Comparison of ENCODE assay signal across 25 mouse cellular contexts in genomic region chr4:105129212-105129611, GRCm38 (mm10). TPM values are rescaled to one million over a fixed set of nuclear protein-coding genes. Genes with fewer than 3 reads are reported as not detected.
DNase-seq lines count a peak whose midpoint lies in the region; ATAC-seq and TF ChIP-seq lines count a peak whose summit lies in the region.
"Had no signal": no experiment of that assay in that cellular context is flagged by ENCODE, and none has a peak within 500 bp of the region (broad histone marks: within the 10 kb centered on the region; RNA-seq: fewer than 3 reads in every experiment).

No protein-coding gene starts in this region.

- no peaks in the 10 kb centered on the region for H3K36me3 ChIP-seq in heart, embryonic 10.5 days
- H3K36me3 ChIP-seq in liver, postnatal 0 days (replicated peaks; ENCODE audit: insufficient read depth, low read length): no peaks in the 10 kb centered on the region
- no peaks in the 10 kb centered on the region for H3K36me3 ChIP-seq in liver, embryonic 11.5 days (ENCODE audit: control insufficient read depth, insufficient read depth, low read length)
- no peaks in the 10 kb centered on the region for H3K36me3 ChIP-seq in stomach, embryonic 16.5 days (ENCODE audit: control insufficient read depth, insufficient read depth, low read length)
- H3K36me3 ChIP-seq in stomach, postnatal 0 days (ENCODE audit: control insufficient read depth, insufficient read depth, low read length): no peaks in the 10 kb centered on the region
- H3K36me3 ChIP-seq: embryonic facial prominence, embryonic 12.5 days; embryonic facial prominence, embryonic 15.5 days; forebrain, embryonic 10.5 days; forebrain, embryonic 12.5 days had no signal

- peak; percentile 27 for DNase-seq in heart, embryonic 10.5 days (ENCODE audit: low spot score)
- DNase-seq in heart, adult 9 months (ENCODE audit: low spot score in 2 of 2): no peak
- DNase-seq in liver, postnatal 0 days: no peak
- no peak for DNase-seq in liver, embryonic 11.5 days (ENCODE audit: low spot score)
- peak; percentile 43 for DNase-seq in lung, postnatal 10 days
- no peak for DNase-seq in lung, adult 18-20 months
- no peak for DNase-seq in stomach, postnatal 0 days (ENCODE audit: low spot score)
- DNase-seq: adrenal gland, adult 2 months; adrenal gland, postnatal 10 days; adrenal gland, postnatal 25 days; cerebellum, adult 11 months; cerebellum, adult 18-20 months; cerebellum, adult 8-10 months; cerebellum, adult 9-11 months; cerebellum, postnatal 14 days; cerebellum, postnatal 36 days; embryo, embryonic 11 days had no signal

- 71% methylated on average over 7 of the region's 7 CpGs for WGBS in heart, embryonic 10.5 days
- 66% methylated on average over 7 of the region's 7 CpGs for WGBS in liver, postnatal 0 days (ENCODE audit: insufficient replicate concordance)
- WGBS in liver, embryonic 11.5 days: 67% methylated on average over 7 of the region's 7 CpGs
- WGBS in stomach, embryonic 16.5 days: 31% methylated on average over 7 of the region's 7 CpGs
- WGBS in stomach, postnatal 0 days: 31% methylated on average over 7 of the region's 7 CpGs

- no peak for TF ChIP-seq CTCF in liver, postnatal 0 days (IDR thresholded peaks at IDR 0.05; ENCODE audit: low read depth)
- TF ChIP-seq CTCF in stomach, postnatal 0 days (IDR thresholded peaks at IDR 0.05; ENCODE audit: low read depth): no peak

- no peaks in the 10 kb centered on the region for H3K9me3 ChIP-seq in heart, embryonic 10.5 days
- no peaks in the 10 kb centered on the region for H3K9me3 ChIP-seq in liver, postnatal 0 days (ENCODE audit: low read length)
- no peaks in the 10 kb centered on the region for H3K9me3 ChIP-seq in liver, embryonic 11.5 days (ENCODE audit: control insufficient read depth, low read length)
- no peaks in the 10 kb centered on the region for H3K9me3 ChIP-seq in stomach, embryonic 16.5 days (replicated peaks; ENCODE audit: control insufficient read depth, low read length)
- no peaks in the 10 kb centered on the region for H3K9me3 ChIP-seq in stomach, postnatal 0 days (ENCODE audit: control insufficient read depth, low read length)
- H3K9me3 ChIP-seq: embryonic facial prominence, embryonic 12.5 days; embryonic facial prominence, embryonic 15.5 days; forebrain, embryonic 10.5 days; forebrain, embryonic 12.5 days had no signal

- no peak overlapping the region for H3K27ac ChIP-seq in heart, embryonic 10.5 days
- no peak overlapping the region for H3K27ac ChIP-seq in liver, postnatal 0 days (ENCODE audit: low read depth)
- no peak overlapping the region for H3K27ac ChIP-seq in liver, embryonic 11.5 days (ENCODE audit: low read depth, low read length)
- H3K27ac ChIP-seq in stomach, embryonic 16.5 days (ENCODE audit: low read length): no peak overlapping the region
- no peak overlapping the region for H3K27ac ChIP-seq in stomach, postnatal 0 days (replicated peaks)
- H3K27ac ChIP-seq: embryonic facial prominence, embryonic 12.5 days; embryonic facial prominence, embryonic 15.5 days; forebrain, embryonic 10.5 days; forebrain, embryonic 12.5 days had no signal

- H3K9ac ChIP-seq in liver, postnatal 0 days (replicated peaks): no peak overlapping the region
- H3K9ac ChIP-seq in liver, embryonic 11.5 days (ENCODE audit: low read depth, low read length): no peak overlapping the region
- H3K9ac ChIP-seq in stomach, embryonic 16.5 days (ENCODE audit: low read length): no peak overlapping the region
- H3K9ac ChIP-seq in stomach, postnatal 0 days (ENCODE audit: low read length): no peak overlapping the region
- H3K9ac ChIP-seq: embryonic facial prominence, embryonic 12.5 days; embryonic facial prominence, embryonic 15.5 days; forebrain, embryonic 12.5 days had no signal

- peak overlapping the region; percentile 27; the same call in 1 of the 2 replicates for H3K4me2 ChIP-seq in liver, postnatal 0 days (ENCODE audit: low read depth, low read length)
- H3K4me2 ChIP-seq in liver, embryonic 11.5 days: no peak overlapping the region
- H3K4me2 ChIP-seq in stomach, embryonic 16.5 days (ENCODE audit: low read depth, low read length): peak overlapping the region; percentile 19; the same call in 1 of the 2 replicates
- no peak overlapping the region for H3K4me2 ChIP-seq in stomach, postnatal 0 days (replicated peaks; ENCODE audit: low read depth)
- H3K4me2 ChIP-seq: embryonic facial prominence, embryonic 12.5 days; embryonic facial prominence, embryonic 15.5 days; forebrain, embryonic 12.5 days had no signal

- no peak for ATAC-seq in liver, postnatal 0 days
- no peak for ATAC-seq in liver, embryonic 11.5 days (replicated peaks; ENCODE audit: low FRiP score)
- ATAC-seq in stomach, embryonic 16.5 days (ENCODE audit: insufficient read depth, low FRiP score): no peak
- ATAC-seq in stomach, postnatal 0 days (ENCODE audit: low FRiP score, low TSS enrichment): no peak
- ATAC-seq: forebrain, embryonic 14.5 days; forebrain, embryonic 16.5 days had no signal

- peaks cover 5% of the 10 kb centered on the region; the same call in 1 of the 2 replicates for H3K4me1 ChIP-seq in heart, embryonic 10.5 days
- peaks cover 5% of the 10 kb centered on the region; the same call in 1 of the 2 replicates for H3K4me1 ChIP-seq in liver, postnatal 0 days (ENCODE audit: insufficient read depth)
- no peaks in the 10 kb centered on the region for H3K4me1 ChIP-seq in liver, embryonic 11.5 days (replicated peaks; ENCODE audit: control insufficient read depth, insufficient read depth, low read length)
- no peaks in the 10 kb centered on the region for H3K4me1 ChIP-seq in stomach, embryonic 16.5 days (ENCODE audit: control insufficient read depth, insufficient read depth, low read length)
- no peaks in the 10 kb centered on the region for H3K4me1 ChIP-seq in stomach, postnatal 0 days (replicated peaks; ENCODE audit: control insufficient read depth, insufficient read depth)
- H3K4me1 ChIP-seq: embryonic facial prominence, embryonic 12.5 days; embryonic facial prominence, embryonic 15.5 days; forebrain, embryonic 10.5 days; forebrain, embryonic 12.5 days had no signal

- no peak overlapping the region for H3K4me3 ChIP-seq in heart, embryonic 10.5 days
- no peak overlapping the region for H3K4me3 ChIP-seq in liver, postnatal 0 days (ENCODE audit: low read depth, low read length)
- no peak overlapping the region for H3K4me3 ChIP-seq in liver, embryonic 11.5 days (ENCODE audit: low read depth, low read length)
- H3K4me3 ChIP-seq in stomach, embryonic 16.5 days (replicated peaks; ENCODE audit: low read length): no peak overlapping the region
- no peak overlapping the region for H3K4me3 ChIP-seq in stomach, postnatal 0 days (ENCODE audit: low read depth, low read length)
- H3K4me3 ChIP-seq: embryonic facial prominence, embryonic 12.5 days; embryonic facial prominence, embryonic 15.5 days; erythroblast, embryonic 14.5 days; forebrain, embryonic 10.5 days; forebrain, embryonic 12.5 days had no signal

- no peaks in the 10 kb centered on the region for H3K27me3 ChIP-seq in heart, embryonic 10.5 days (ENCODE audit: insufficient read depth, poor library complexity, severe bottlenecking)
- no peaks in the 10 kb centered on the region for H3K27me3 ChIP-seq in liver, postnatal 0 days (ENCODE audit: insufficient read depth, low read length)
- no peaks in the 10 kb centered on the region for H3K27me3 ChIP-seq in liver, embryonic 11.5 days (replicated peaks; ENCODE audit: control insufficient read depth, insufficient read depth, low read length)
- H3K27me3 ChIP-seq in stomach, embryonic 16.5 days (ENCODE audit: control insufficient read depth, insufficient read depth, low read length): no peaks in the 10 kb centered on the region
- H3K27me3 ChIP-seq in stomach, postnatal 0 days (ENCODE audit: control insufficient read depth, insufficient read depth, low read length): no peaks in the 10 kb centered on the region
- H3K27me3 ChIP-seq: embryonic facial prominence, embryonic 12.5 days; embryonic facial prominence, embryonic 15.5 days; forebrain, embryonic 12.5 days had no signal

- no peak for TF ChIP-seq EP300 in liver, postnatal 0 days (IDR thresholded peaks at IDR 0.05; ENCODE audit: low read depth)
- no peak for TF ChIP-seq EP300 in stomach, postnatal 0 days (optimal IDR thresholded peaks at IDR 0.05)

RNA-seq across cellular contexts. Expression of gene Prkaa2, which starts 19.5 kb away (rescaled TPM):
- polyA plus RNA-seq in heart, embryonic 10.5 days (2016; fragmentation: Nextera tagmentation; extraction: Ambion mirVana): 21.2 and 40.2 TPM in 2 replicates
- 1.1 TPM in 2 replicates for polyA plus RNA-seq in liver, postnatal 0 days (2015; fragmentation: Nextera tagmentation; extraction: Ambion mirVana)
- 0.56 and 0.99 TPM in 2 replicates for polyA plus RNA-seq in liver, embryonic 11.5 days (2014; fragmentation: Nextera tagmentation; extraction: Ambion mirVana)
- polyA plus RNA-seq in stomach, embryonic 16.5 days (2015; fragmentation: Nextera tagmentation; extraction: Ambion mirVana): 2.5 and 3.0 TPM in 2 replicates
- polyA plus RNA-seq in stomach, postnatal 0 days (2015; fragmentation: Nextera tagmentation; extraction: Ambion mirVana): 3.6 and 4.5 TPM in 2 replicates
- polyA plus RNA-seq: erythroblast, embryonic 14.5 days had no signal

RNA-seq across cellular contexts. Expression of gene Plpp3, which starts 27.9 kb away (rescaled TPM):
- 22.9 and 38.5 TPM in 2 replicates for polyA plus RNA-seq in heart, embryonic 10.5 days (2016; fragmentation: Nextera tagmentation; extraction: Ambion mirVana)
- 50.3 and 62.4 TPM in 2 replicates for polyA plus RNA-seq in liver, postnatal 0 days (2015; fragmentation: Nextera tagmentation; extraction: Ambion mirVana)
- 29.5 TPM in 2 replicates for polyA plus RNA-seq in liver, embryonic 11.5 days (2014; fragmentation: Nextera tagmentation; extraction: Ambion mirVana)
- polyA plus RNA-seq in stomach, embryonic 16.5 days (2015; fragmentation: Nextera tagmentation; extraction: Ambion mirVana): 65.3 and 69.9 TPM in 2 replicates
- polyA plus RNA-seq in stomach, postnatal 0 days (2015; fragmentation: Nextera tagmentation; extraction: Ambion mirVana): 60.2 and 64.4 TPM in 2 replicates

Comparison
In these comparisons a context has a peak if more than half of its experiments do, and no peak if none do; other contexts are left out.
1. DNase-seq: peak in heart, embryonic 10.5 days (single experiment) and lung, postnatal 10 days (single experiment); none in heart, adult 9 months (0 of 2), liver, postnatal 0 days (single experiment), liver, embryonic 11.5 days (single experiment), lung, adult 18-20 months (0 of 2) and stomach, postnatal 0 days (single experiment).
2. H3K4me2 ChIP-seq: peak in liver, postnatal 0 days (single experiment) and stomach, embryonic 16.5 days (single experiment); none in liver, embryonic 11.5 days (single experiment) and stomach, postnatal 0 days (single experiment).